Mouse (Mus musculus) liver, embryonic 12.5 days (tissue): Measurements from ENCODE around the gene Lrrc2. TPM values are rescaled to one million over a fixed set of nuclear protein-coding genes. Genes with fewer than 3 reads are reported as not detected.

Source experiments
- ATAC-seq: fragments of 200-750 bp; cut with Nextera tagmentation; 2 replicates; pipeline ENCODE4 v1.8.0; 2017; ENCODE audit warnings: moderate number of reproducible peaks, mild to moderate bottlenecking, moderate library complexity
- H3K27ac ChIP-seq: fragments of 300-500 bp; sonication (generic); 2 replicates; pipeline ENCODE4 v1.5.1; 2016; ENCODE audit warnings: mild to moderate bottlenecking
- H3K27me3 ChIP-seq: fragments of 300-500 bp; sonication (generic); replicated peaks from 2 replicates; pipeline ENCODE4 v1.6.1; 2016; ENCODE audit warnings: mild to moderate bottlenecking, moderate library complexity
- H3K36me3 ChIP-seq: fragments of 300-500 bp; sonication (generic); 2 replicates; pipeline ENCODE4 v1.6.1; 2016; ENCODE audit warnings: mild to moderate bottlenecking, moderate library complexity
- H3K4me1 ChIP-seq: fragments of 300-500 bp; sonication (generic); 2 replicates; pipeline ENCODE4 v1.6.1; 2016
- H3K4me2 ChIP-seq: fragments of 300-500 bp; sonication (generic); 2 replicates; pipeline ENCODE4 v1.6.1; 2016; ENCODE audit warnings: mild to moderate bottlenecking, moderate library complexity
- H3K4me3 ChIP-seq: fragments of 300-500 bp; sonication (generic); 2 replicates; pipeline ENCODE4 v1.5.1; 2016; ENCODE audit warnings: mild to moderate bottlenecking, moderate library complexity
- H3K9ac ChIP-seq: fragments of 300-500 bp; sonication (generic); 2 replicates; pipeline ENCODE4 v1.6.1; 2016; ENCODE audit warnings: mild to moderate bottlenecking, moderate library complexity
- H3K9me3 ChIP-seq: fragments of 300-500 bp; sonication (generic); replicated peaks from 2 replicates; pipeline ENCODE4 v1.6.1; 2016; ENCODE audit warnings: mild to moderate bottlenecking, moderate library complexity
- WGBS: fragments of 180-500 bp; shearing (Covaris S2); methylation state at CpG from one replicate; pipeline ENCODE4 v1.1.7; 2016; ENCODE audit not compliant: insufficient replicate concordance; 5-methylcytosine and 5-hydroxymethylcytosine counted together
- polyA plus RNA-seq: library from polyadenylated mRNA; unstranded; fragments of >200 nt; fragmentation: Nextera tagmentation; extraction: Ambion mirVana; gene quantifications from 2 replicates; pipeline ENCODE4 v1.2.1, GENCODE M21; 2016

The Lrrc2 gene
- 0.12 and 0.26 TPM in 2 replicates for polyA plus RNA-seq

DNA sequence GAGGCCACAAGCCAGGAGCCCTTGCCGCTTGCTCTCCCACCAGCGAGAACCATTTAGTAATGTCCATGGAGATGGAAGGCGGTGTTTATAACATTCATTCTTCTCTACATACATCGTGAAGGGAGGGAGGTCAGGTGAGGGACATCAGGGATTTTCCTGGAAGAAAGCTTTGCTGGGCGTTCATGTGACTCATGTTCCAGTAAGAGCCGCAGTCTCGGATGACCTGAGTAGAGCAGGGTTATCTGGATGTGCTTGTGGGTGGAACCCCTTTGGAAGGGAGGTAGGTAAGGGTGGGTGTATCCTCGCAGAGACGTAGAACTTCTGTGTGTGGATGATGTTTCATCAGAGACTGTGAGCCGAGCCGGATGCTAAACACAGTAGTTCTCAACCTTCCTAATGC, at the start of gene Lrrc2:
TSS of gene Lrrc2 (plus strand) at position 149 of the 400 bp plus-strand sequence.
- H3K36me3 ChIP-seq: no peaks in the 10 kb centered on the region
- H3K9ac ChIP-seq: no peak within 1 kb of the TSS
- no peak within 1 kb of the TSS for H3K4me3 ChIP-seq
- no peak for ATAC-seq
- WGBS: 46% methylated on average over 11 of the region's 11 CpGs
- H3K4me2 ChIP-seq: no peak within 1 kb of the TSS
- H3K9me3 ChIP-seq: no peaks in the 10 kb centered on the region
- no peak within 1 kb of the TSS for H3K27ac ChIP-seq
- H3K27me3 ChIP-seq: peaks cover 45% of the 10 kb centered on the region
- H3K4me1 ChIP-seq: peaks cover 32% of the 10 kb centered on the region

DNA sequence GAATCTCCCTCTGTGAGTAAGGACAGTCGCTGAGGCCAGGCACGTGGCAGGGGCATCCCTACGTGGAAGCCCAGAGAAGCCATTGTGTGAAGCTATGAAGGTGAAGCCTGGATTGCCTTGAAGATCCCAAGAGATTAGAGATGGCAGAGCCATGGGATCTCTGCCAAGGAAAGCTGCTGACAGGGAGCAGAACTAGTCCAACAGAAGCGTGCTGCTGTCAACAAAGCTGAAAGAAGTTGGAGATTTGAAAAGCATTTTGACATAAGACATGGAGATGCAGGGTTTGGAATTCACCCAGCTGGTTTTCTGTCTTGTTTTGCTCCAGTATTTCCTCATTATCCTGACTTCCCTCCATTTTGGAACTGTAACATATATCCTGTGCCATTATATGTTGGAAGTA, 49.1 kb upstream of the Lrrc2 start:
- no peaks in the 10 kb centered on the region for H3K36me3 ChIP-seq
- WGBS: 67% methylated on average over 4 of the region's 4 CpGs
- H3K9me3 ChIP-seq: no peaks in the 10 kb centered on the region
- no peak overlapping the region for H3K4me2 ChIP-seq
- 0 out of 2 replicates have a peak, but pooled peaks cover 3% of the 10 kb centered on the region for H3K4me1 ChIP-seq
- no peak overlapping the region for H3K27ac ChIP-seq
- H3K27me3 ChIP-seq: no peaks in the 10 kb centered on the region
- no peak overlapping the region for H3K4me3 ChIP-seq
- H3K9ac ChIP-seq: no peak overlapping the region
- no peak for ATAC-seq

DNA sequence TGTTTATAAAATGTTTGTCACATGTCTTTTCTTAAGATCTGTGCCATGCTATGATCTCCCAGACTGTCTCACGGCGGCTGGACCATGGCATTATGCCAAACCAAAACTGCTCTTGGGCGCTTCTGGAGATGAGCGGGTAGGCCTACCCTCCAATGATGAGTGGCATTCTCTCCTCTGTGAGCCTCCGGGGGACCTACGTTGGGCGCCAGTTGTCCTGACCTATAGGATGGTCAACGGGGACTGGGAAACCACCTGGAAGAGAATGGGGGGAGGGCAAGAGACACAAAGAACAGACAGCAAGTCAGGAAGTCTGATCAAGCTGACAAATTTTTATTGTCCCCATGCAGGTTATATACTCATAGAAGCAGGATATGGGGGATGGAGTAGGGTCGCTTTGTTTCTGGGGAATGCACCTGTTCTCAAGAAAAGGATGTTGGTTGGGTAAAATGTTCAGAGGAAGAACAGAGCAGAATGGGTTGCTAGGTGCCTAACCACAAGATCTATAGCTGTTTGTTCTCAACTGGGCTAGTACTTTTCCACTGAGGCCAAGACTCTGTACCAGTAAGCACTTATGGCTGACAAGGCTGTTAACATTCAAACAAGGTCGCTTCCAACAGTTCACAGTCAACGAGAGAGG, 44.0 kb upstream of the Lrrc2 start:
- 75% methylated on average over 11 of the region's 11 CpGs for WGBS
- Histone ChIP-seq H3K9ac (no peak overlapping the region), H3K27ac (no peak overlapping the region)

DNA sequence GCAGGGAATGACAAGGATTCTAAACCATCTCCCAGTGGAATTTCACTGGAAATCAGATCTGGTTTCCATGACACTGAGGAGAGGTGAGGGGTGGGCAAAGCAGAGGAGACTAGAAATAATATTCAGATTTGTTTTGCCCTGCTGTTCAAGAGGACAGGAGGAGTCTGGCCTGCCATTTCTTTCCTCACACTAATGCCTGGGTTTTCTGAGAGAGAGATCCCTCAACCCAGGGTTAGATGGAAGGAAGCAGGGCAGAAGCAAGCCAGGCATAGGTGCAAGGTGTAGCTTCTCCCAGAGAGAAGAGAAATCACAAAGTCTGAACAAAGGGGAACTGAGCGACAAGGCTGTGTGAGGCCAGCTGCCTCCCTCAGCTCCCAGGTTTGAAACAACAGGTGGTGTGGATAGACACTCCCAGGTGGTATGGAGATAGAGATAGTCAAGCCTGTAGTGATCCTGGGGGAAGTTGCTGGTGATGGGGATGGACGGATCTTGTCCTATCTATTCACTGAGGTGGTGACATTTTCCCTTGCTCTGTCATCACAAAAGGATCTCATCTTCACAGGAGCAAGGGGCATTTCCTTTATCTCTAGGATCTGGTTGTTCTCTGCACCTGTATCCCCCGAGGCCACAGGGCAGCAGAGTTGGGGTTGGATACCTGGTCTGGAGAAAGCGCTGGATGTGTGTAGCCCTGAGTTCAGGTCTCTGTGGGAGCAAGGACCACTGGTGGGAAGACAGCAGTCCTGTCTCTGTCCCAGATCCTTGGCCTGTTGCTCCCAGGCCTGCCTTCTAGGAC, 43.3 kb upstream of the Lrrc2 start:
- H3K36me3 ChIP-seq: no peaks in the 10 kb centered on the region
- H3K4me3 ChIP-seq: no peak overlapping the region
- no peak for ATAC-seq
- no peaks in the 10 kb centered on the region for H3K9me3 ChIP-seq
- no peak overlapping the region for H3K4me2 ChIP-seq
- H3K27ac ChIP-seq: no peak overlapping the region
- no peak overlapping the region for H3K9ac ChIP-seq
- H3K27me3 ChIP-seq: 0 out of 2 replicates have a peak, but pooled peaks cover 4% of the 10 kb centered on the region
- WGBS: 53% methylated on average over 4 of the region's 4 CpGs
- H3K4me1 ChIP-seq: no peaks in the 10 kb centered on the region

More for the DNA sequence above, 44.0 kb upstream of the Lrrc2 start:
- Histone ChIP-seq H3K4me3 (no peak overlapping the region), H3K9me3 (no peaks in the 10 kb centered on the region), H3K4me1 (no peaks in the 10 kb centered on the region), H3K27me3 (0 out of 2 replicates have a peak, but pooled peaks cover 4% of the 10 kb centered on the region), H3K4me2 (no peak overlapping the region), H3K36me3 (no peaks in the 10 kb centered on the region)
- ATAC-seq: no peak

DNA sequence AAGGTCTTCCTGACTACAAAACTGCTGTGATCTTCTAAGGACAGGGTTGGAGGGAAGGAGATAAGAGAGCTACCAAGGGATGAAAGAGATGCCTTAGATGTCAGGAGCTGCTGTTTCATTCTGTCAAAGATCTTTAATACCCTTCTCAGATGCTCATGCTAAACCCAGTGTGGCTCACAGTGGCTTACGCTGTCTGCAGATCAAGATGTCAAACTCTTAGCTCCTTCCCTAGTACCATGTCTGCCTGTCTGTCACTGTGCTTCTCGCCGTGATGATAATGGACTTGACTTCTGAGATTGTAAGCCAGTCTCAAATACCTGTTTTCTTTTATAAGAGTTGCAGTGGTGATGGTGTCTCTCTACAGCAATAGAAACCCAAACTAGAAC, 42.7 kb upstream of the Lrrc2 start:
- ATAC-seq: no peak
- Histone ChIP-seq H3K4me2 (no peak overlapping the region), H3K4me1 (no peaks in the 10 kb centered on the region), H3K27me3 (0 out of 2 replicates have a peak, but pooled peaks cover 4% of the 10 kb centered on the region), H3K27ac (no peak overlapping the region), H3K4me3 (no peak overlapping the region), H3K9me3 (no peaks in the 10 kb centered on the region), H3K36me3 (no peaks in the 10 kb centered on the region), H3K9ac (no peak overlapping the region)
- WGBS: 79% methylated on average over 3 of the region's 3 CpGs

DNA sequence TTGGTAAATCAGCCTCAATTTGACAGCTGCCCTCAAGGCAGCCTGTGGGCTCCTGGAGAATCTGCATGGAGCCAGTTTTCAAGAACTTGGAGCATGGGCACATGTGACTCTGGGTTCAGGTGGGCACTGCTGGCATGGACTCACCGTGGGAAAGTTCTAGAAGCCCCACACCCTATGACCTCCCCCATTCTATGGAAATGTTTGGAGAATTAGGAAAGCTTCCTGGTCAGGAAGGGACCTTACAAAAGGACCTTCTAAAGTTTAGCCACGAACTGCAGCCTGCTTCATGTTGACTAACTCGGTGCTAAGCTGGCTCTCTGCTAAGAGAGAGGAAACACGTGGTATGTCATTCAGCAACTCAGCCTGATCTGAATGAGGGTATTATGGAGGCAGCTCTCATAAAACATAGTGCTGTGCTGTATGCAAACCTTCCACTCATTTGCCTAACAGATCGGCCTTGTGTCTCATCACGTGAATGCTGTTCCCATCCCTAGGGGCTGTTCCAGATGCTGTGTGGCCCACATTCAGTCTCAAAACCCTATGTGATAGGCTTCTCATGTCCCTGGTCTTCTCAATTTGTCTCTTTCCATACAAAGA, 41.9 kb upstream of the Lrrc2 start:
- ATAC-seq: no peak
- no peak overlapping the region for H3K27ac ChIP-seq
- H3K4me3 ChIP-seq: no peak overlapping the region
- no peaks in the 10 kb centered on the region for H3K9me3 ChIP-seq
- H3K36me3 ChIP-seq: no peaks in the 10 kb centered on the region
- no peaks in the 10 kb centered on the region for H3K4me1 ChIP-seq
- H3K9ac ChIP-seq: no peak overlapping the region
- 66% methylated on average over 6 of the region's 6 CpGs for WGBS
- H3K4me2 ChIP-seq: no peak overlapping the region
- 0 out of 2 replicates have a peak, but pooled peaks cover 4% of the 10 kb centered on the region for H3K27me3 ChIP-seq

DNA sequence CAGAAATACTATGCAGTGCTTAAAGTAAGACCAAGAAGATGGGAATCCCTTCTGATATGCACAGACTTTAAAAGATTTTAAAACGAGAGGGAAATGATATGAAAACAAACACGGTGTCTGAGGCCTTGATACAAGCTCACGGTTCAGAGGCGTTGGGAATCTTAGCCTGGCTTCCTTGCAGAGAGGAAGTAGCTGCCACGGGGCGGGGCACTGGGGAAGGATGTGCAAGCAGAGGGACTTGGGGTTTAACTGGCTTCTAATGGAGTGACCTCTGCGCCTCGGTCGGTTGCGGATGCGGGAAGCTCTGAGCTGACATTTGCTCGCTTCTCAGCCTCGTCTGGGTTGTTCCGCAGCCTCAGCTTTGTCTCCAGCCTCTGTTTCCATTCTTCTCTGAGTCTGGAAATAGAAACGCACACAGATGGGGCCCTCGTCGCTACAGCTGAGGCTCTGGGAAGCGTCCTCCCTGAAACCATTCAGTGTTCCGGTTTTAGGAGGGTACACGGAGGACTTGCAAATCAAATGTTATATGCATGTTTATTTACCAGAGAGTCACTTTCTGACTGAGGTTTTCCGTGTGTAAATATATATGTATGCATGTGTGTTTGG, 36.6 kb upstream of the Lrrc2 start:
- Histone ChIP-seq H3K9ac (no peak overlapping the region), H3K4me1 (no peaks in the 10 kb centered on the region), H3K9me3 (no peaks in the 10 kb centered on the region), H3K36me3 (no peaks in the 10 kb centered on the region), H3K4me2 (no peak overlapping the region), H3K27me3 (peaks cover 4% of the 10 kb centered on the region; the same call in 1 of the 2 replicates), H3K27ac (no peak overlapping the region), H3K4me3 (no peak overlapping the region)
- WGBS: 49% methylated on average over 21 of the region's 21 CpGs
- ATAC-seq: no peak

DNA sequence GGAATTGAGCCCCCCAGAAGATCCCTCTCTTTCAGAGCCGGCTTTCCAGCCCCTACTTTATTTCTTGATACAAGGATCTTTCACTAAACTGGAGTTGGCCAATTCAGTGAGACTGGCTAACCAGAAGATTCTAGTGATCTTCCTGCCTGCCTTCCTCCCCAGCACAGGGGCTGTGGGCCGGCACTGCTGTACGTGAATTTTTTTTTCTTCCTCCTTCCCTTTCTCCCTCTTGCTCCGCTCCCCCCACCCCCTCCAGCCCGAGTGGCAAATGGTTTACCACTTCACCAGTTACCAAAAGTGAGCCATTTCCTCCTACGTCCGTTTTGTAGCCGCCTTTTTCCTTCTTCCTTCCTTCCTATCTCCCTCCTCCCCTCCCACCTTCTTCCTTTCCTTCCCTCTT, 35.9 kb upstream of the Lrrc2 start:
- Histone ChIP-seq H3K4me1 (no peaks in the 10 kb centered on the region), H3K9ac (no peak overlapping the region), H3K27ac (no peak overlapping the region), H3K9me3 (no peaks in the 10 kb centered on the region), H3K4me3 (no peak overlapping the region), H3K27me3 (no peaks in the 10 kb centered on the region; the same call in 1 of the 2 replicates), H3K36me3 (no peaks in the 10 kb centered on the region), H3K4me2 (no peak overlapping the region)
- WGBS: 30% methylated on average over 8 of the region's 8 CpGs
- no peak for ATAC-seq

DNA sequence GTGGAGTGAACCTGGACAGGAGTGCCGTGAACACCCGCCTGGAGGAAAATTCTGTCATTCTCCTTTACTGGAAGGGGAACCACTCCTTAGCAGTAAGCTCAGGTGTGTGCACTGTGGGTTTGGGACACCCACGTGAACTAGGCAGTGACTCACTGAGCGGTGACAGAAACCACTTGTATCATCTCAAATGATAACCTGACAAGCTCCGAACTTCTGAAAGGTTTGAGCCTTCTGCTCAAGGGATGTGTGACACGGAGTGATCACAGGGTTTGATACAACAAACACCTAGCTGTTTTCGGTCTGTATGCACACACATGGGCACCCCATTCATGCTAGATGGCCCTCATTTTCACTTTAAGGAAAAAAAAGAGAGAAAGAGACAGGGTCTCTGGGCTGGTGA, 34.6 kb upstream of the Lrrc2 start, which contains the start of gene Fam240a:
TSS of gene Fam240a (minus strand) at position 76 of the 400 bp plus-strand sequence.
- WGBS: 73% methylated on average over 7 of the region's 7 CpGs
- Histone ChIP-seq H3K9me3 (no peaks in the 10 kb centered on the region), H3K9ac (no peak within 1 kb of the TSS), H3K4me2 (no peak within 1 kb of the TSS), H3K4me3 (no peak within 1 kb of the TSS), H3K27me3 (no peaks in the 10 kb centered on the region; the same call in 1 of the 2 replicates), H3K36me3 (no peaks in the 10 kb centered on the region), H3K4me1 (no peaks in the 10 kb centered on the region), H3K27ac (no peak within 1 kb of the TSS)
- no peak for ATAC-seq

DNA sequence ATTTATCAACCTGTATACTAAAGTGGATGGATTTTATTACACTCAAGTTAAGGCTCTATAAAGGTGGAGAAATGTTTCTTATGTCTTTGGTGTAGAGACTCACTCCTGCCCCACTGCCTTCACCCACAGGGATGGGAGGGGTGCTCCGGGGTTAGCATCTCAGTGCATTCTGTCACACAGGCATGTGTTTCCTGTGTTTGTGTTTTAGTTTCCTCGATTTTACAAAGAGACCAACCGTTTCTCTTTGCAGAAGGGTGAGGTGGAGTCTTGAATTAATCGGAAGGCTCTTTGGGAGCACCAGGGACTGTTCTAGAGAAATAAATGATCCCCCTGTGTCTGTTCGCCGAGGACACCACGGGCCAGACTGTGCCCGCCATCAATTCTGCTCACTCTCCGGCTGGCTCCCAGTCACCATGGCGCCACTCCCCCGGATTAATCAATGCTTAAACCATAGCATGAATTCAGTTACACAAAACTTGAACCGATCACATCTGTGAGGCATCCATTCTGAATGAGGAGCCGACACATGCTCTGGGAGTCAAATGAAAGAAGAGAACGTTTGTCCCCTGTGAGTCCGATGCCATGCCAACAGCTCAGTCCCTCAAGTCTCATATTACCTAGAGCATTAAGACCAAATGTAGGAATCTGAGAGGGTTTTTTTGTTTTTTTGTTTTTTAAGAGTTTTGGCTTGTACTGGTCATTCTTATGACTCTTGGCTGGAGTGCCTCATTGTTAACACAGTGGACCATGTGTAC, 30.5 kb upstream of the Lrrc2 start:
- Histone ChIP-seq H3K9ac (no peak overlapping the region), H3K9me3 (no peaks in the 10 kb centered on the region), H3K4me3 (no peak overlapping the region), H3K4me2 (no peak overlapping the region), H3K27ac (no peak overlapping the region), H3K4me1 (no peaks in the 10 kb centered on the region), H3K27me3 (no peaks in the 10 kb centered on the region; the same call in 1 of the 2 replicates), H3K36me3 (no peaks in the 10 kb centered on the region)
- ATAC-seq: no peak
- 66% methylated on average over 15 of the region's 15 CpGs for WGBS

DNA sequence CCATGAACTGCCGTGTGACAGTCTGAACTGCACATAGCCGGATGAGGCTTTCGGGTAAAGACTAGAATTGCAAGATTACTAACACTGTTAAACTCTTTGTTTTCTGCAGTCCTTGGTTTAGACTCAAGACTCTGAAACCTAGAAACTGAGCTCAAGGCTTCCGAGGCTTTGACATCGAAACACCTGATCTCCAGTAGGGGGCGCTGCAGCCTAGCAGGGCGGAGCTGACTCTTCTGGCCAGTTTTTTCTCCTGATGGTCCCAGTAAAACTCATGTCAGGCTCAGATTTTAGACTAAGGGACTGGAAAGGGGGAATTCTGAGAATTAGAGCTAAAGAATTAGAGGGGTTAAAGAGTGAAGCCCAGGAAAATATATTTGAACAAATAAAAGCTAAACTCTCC, 28.6 kb upstream of the Lrrc2 start:
- Histone ChIP-seq H3K27ac (no peak overlapping the region), H3K4me2 (no peak overlapping the region), H3K36me3 (no peaks in the 10 kb centered on the region), H3K9ac (no peak overlapping the region), H3K9me3 (no peaks in the 10 kb centered on the region), H3K4me3 (no peak overlapping the region), H3K4me1 (no peaks in the 10 kb centered on the region), H3K27me3 (no peaks in the 10 kb centered on the region)
- no peak for ATAC-seq
- WGBS: 12% methylated on average over 7 of the region's 7 CpGs
